Mouse (Mus musculus) c-Kit-positive CD71-negative TER-119-negative erythroid progenitor cells, embryonic 14.5 days (primary cell): ENCODE data around the gene Miga1.

Experiments
- DNase-seq: peaks from one replicate; pipeline ENCODE4 v3.0.0-alpha.2; 2013; ENCODE audit warnings: low read depth

The Miga1 gene

DNA sequence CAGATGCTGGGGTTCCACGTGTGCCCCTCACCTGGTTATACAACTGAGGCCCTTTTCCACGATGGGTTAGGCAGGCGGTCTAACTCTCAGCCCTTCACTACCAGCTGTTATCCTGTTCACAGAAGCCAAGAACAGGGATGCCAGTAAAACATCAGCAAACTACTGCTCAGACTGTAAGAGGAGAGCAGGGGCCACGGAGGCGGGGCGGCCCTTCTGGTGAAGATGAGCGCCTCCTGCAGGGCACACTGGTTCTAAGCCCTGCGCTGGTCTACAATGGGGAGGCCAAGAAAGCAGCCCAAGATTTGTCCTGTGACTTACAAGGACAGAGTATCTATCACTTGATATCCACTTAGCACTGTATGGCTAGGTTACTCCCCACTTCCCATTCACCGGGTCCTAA is 52.4 kb downstream of the Miga1 start:
- no peak for DNase-seq

DNA sequence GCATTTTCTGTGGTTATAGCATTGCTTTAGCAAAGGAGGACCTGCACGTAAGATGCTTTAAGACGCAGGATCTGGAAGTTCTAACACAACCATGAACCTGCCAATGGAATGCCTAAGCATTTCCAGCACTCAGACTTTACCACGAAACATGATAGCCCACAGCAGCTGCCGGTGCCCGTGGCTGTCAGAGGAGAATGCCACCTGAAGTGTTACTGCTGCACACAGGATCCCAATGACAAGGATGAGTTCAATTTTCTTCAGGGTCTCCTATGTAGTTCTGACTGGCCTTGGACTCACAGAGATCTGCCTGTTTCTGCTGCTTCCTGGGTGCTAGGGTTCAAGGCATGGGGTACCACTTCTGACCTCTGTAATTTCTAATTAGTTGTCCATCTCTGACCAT is 55.4 kb downstream of the Miga1 start:
- no peak for DNase-seq

DNA sequence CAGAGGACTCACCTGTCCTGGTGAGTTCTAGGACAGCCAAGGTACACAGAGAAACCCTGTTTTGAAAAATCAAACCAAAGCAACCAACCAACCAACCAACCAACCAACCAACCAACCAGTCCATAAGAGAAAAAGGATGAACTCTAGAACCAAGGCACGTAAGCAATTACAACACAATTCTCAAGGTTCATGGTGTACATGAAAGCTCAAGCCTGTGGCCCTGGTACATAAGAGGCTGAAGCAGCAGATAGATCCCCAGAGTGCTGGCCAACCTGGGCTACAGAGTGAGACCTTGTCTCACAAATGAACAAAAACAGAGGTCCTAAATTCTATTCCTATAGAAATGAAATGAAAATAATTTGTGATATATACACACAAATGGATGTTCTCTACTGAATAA is 55.9 kb downstream of the Miga1 start:
- DNase-seq, result no peak

DNA sequence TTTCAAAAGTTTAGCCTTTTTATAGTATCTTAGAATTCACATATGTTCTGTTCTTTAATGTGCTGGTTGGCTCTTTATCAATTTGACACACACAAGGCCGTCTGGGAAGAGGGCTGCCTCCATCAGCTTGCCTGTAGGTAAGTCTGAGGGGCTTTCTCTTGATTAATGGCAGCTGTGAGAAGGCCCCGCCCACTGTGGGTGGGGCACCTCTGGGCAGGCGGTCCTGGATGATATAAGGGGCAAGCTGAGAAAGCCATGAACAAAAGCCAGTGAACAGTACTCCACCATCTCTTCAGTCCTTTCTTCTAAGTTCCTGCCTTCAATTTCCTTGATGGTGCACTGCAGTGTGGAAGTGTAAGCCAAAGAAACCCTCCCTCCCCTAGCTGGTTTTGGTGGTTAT is 58.1 kb downstream of the Miga1 start:
- DNase-seq, result no peak

DNA sequence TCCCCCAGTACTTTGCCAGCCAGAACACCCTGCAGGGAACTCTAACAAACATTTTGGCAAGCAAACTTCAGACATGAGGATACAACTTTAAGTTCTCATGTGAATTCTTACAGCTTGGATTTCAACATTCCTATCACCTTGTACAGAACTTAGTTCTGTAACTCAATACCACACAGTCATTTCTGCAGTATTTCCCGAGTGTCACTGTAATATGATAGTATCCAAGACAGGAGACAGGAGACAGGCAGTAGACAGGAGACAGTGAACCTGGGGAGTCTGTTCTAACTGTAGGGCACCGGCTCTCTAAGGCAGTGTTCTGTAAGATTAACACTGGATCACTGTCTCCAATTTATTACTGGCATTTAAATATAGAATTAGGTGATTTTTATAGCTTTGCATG is 61.8 kb downstream of the Miga1 start:
- no peak for DNase-seq

DNA sequence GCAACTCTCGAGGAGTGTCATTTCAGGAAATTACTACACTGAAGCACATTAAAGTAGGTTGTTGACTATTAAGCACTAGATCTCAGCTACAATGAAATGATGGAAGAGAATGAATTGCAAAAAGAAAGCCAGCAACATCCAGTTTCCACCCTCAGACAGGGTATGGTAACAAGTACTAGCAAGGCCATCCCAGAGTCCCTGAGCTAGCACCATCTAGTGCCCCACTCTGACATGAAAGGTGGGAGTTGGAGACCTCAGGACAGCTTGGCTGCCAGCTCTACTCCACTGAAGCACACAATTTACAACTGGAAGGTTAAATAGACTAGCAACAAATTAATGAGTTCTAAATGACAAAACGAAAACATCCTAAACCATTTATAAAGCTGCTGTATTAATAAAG is 62.3 kb downstream of the Miga1 start:
- DNase-seq, result no peak

DNA sequence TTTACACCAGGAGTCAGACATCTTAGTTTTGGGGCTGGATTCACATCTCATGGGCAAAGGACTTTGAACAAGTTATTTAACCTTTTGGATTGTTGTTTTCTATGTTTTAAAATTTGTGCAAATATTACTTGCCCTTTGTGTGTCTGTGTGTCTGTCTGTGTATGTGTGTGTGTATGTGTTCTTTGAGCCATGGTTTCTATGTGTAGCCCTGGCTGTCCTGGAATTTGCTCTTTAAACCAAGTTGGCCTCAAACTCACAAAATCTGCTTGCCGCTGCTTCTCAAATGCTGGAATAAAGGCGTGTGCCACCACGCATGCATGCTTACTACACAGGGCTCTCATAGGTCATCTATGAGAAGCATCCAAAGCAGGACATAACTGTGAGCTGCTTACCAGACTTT is 63.3 kb downstream of the Miga1 start:
- no peak for DNase-seq

DNA sequence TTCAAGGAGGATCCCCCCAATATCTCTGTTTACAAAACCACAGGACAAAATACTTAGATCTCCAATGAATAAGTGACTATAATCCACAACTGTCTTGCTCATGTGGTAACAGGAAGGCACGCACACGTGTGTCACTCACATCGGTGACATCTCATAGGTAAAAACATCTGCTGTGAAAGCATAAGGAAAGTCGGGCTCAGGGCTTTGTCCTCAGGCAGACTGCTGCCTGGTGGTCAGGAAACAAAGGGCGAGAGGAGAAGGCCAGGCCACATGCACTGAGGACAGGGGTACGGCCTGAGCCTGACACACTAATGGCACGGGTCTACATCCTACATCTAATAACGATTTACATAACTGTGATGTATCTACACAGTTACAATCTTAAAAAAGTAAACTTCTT is 65.2 kb downstream of the Miga1 start:
- no peak for DNase-seq

DNA sequence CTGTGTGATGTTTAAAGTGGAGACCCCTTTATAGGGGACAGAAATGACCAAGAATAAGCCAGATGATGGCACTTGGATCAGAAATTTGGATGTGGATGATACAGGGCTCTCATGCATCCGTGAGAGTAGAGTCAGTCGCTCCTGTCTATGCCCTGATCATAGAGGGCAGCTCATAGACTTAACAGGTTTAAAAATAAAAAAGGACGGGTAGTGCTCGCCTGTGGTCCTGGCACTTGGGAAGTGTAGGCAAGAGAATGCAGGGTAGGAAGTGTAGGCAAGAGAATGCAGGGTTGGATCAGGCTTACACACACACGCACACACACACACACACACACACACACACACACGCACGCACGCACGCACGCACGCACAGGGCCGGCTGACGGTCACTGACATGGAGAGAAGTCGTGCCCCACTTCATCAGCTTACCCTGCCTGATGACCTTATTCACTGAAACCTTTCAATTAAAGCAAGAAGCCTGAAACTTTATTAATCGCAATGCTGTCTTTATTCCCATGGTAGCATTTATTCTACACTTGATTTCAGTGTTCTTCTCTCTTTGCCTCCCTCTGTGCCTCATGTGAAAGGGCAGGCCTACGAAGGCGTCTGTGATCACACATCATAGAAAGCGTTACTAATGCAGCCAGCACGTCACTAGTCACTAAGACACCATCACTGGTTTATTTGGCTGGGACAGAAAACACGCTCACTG is 67.1 kb downstream of the Miga1 start:
- DNase-seq, result no peak

DNA sequence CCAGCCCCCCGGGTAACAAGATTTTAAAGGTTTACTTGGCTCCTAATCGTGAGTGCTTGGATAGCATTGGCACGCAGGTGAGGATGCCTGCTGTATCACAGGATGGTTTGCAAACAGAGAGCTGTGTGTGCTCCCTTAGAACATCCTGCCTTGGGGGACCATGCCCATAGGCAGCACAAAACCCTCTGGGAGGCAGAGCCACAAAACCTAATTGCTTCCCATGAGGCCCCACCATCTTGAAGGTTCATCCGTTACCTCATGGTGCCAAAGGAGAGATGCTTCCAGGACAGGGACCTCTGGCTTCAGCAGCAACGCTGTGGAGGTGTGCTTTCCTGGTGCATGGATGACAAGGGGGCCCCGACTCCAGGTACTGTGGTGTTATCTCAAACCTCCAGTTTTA is 68.3 kb downstream of the Miga1 start:
- no peak for DNase-seq

DNA sequence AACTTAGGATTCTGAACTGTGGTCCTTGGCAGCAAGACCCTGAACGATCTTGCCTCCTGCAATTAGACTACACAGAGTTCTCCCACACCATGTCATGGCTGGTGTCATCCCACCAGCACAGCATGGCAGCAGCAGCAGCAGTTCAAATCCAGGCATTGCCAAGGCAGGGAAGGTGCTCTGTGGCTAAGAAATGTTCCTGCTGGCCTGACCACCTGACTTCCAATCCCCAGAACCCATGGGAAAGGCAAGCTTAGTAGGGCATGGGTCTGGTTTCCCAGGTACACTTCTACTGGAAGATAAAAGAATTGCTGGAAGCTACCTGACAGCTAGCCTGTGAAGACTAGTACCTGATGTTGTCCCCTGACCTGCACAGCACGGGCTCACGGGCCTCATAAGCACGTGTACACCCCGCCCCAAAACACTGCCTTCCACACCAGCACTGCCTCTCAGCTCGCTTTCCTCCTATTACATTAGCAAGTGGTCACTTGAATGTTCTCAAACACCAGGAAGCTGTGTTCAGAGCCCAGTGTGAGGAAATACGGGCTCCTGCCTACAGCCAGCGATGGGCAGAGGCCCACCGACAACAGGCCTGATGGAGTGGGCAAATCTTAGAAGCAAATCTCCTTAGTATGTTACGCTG is 69.0 kb downstream of the Miga1 start:
- no peak for DNase-seq

DNA sequence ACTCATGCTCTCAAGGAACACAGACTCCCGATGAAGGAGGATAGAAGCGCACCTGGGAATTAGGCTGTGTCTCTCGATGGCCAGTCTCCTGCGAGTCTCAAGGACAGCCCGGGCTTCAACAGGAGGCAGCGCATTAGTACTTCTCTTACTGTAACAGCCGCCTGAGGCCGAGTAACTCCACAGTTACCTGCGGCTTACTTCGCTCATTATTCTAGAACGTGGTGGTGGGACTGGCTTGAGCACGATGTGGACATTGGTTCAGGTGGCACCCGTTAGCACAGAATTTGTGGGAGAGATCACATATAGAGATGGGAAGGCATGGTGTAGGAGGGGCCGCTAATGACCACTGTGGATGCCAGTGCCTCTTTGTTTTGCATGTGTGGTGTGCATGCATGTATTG is 72.1 kb downstream of the Miga1 start:
- no peak for DNase-seq

DNA sequence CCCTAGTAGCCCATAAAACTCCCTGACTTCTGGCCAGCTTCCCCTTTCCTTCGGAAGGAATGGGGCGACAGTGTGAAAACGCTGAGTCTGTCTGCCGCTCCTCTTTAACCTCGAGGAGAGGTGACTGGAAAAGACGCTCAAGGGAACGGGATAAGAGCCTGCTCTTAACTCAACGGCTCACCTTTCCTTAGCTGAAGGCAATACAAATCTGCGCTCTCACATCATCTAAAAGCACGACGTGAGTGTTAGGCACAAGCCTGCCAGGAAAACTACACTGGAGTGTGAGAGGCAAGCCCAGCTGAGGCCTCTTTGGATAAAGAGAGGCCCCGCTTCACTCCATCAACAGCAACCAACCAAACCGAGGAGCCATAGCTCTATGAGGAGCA is 74.2 kb downstream of the Miga1 start, which contains the start of gene Nexn:
Gene Nexn, minus strand, starts transcription at position 315 of the 386 bp plus-strand sequence.
- no peak for DNase-seq

DNA sequence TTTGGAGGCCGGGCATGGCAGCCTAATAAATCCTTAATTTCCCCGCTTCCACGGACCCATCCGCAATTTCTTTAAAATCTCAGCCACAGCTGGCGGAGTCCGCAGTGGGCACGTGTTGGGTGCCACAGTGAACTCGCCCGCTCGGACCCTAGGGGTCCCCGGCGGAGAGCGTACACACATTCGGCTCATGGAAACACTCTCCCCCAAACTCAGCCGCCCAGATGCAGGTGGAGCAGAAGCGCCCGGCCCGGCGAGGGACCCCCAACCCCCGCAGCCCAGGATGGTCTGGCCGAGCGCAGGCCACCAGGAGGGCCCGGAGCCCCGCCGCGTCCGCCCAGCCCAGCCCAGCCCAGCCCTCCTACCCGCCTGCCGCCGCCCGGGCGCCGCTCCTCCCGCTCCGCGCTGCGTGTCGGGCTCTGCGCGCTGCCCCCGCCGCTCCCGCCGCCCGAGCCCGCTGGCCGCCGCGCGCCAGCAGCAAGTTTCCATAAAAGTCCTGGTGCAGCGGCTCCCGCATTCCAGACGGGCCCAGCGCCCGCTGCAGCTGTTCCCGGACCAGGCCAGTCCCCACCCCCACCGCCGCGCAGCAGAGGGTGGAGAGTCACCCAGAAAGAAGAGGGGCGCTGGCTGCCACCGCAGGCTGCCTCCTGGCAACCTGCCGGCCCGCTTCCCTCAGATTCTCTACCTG is 74.7 kb downstream of the Miga1 start:
- DNase-seq, result no peak

DNA sequence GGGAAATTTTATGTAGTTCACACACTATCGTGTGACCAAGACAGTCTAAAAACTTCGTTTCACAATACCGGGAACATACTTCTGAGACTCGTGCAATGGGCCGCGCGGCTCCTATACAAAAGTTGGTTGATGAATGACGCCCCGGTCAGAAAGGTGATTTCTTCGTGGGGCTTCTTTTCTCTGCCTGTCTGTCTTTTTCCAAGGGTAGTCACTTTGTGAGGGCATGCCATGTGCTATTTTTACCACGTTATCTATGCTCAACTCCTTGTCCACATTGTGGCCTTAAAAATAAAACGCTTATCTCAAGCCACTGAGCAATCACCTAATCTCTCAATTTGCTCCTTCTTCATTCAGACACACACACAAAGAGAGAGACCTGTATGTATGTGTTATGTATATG is 75.4 kb downstream of the Miga1 start:
- DNase-seq, result no peak

DNA sequence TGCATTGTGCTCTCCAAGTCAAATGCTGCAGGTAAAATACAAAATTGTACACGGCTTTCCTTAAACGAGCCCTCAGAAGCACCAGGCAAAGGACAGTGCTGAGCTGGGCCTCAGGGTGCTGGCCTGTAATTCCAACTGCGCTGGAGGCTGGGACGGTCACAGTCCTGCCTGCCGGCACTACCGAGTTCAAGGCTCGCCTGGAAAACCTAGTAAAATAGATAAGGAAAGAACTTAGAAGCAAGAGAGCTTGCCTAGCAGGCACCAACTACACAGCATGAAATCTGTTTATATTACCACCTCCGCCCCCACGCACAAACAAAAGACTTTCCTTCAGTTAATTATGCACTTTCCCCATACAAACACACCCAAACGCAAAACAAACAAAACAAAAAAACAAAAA is 75.8 kb downstream of the Miga1 start:
- DNase-seq, result no peak

DNA sequence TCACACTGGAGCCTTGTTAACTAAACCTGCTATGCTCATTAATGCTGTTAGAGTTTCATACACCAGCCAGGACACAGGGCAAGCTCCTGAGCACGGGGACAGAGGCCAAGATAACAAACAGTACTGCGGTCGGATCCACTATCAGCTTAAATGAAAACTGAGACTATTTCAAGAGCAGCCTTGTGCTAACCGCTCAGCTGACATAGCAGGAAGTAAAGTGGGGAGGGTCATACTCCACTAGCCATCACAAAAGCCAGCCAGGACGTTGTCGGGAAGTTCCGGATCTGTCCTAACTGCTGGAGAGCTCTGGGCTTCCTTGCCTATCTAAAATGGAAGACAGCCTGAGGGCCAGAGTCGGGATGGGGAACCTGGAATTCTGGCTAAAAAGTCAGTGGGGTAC is 78.3 kb downstream of the Miga1 start:
- no peak for DNase-seq

DNA sequence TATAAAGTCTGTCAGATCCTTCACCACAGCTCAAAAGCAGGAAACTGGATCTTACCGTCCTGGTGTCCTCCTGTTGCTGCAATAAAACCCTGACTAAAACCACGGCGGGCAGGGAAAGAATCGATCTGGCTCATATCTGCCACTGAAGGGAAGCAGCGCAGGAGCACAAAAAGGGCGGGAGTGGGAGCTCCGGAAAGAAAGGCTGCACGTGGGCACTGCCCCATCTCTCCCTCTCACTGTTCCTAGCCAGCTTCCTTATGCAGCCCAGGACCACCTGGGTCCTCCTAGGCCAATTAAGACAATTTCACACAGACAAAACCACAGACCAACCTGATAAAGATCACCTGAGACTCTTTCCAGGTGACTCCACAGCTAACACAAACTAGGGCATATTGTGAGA is 78.8 kb downstream of the Miga1 start:
- no peak for DNase-seq

DNA sequence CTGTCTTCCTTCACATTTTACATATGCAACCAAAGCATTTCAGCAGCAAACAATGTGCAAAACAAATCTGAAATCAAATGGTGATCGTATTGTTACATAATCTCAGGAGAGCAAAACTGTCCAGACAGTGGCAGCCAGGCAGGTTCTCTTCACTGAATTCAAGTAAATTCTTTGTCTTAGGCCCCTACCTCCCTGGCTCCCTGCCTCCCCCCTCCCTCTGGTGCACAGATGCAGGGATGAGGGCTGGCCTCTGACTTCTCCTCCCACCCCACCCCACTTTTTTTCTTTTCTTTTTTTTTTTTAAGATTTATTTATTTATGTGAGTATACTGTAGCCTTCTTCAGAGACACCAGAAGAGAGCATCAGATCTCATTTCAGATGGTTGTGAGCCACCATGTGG is 79.8 kb downstream of the Miga1 start:
- DNase-seq, result no peak

DNA sequence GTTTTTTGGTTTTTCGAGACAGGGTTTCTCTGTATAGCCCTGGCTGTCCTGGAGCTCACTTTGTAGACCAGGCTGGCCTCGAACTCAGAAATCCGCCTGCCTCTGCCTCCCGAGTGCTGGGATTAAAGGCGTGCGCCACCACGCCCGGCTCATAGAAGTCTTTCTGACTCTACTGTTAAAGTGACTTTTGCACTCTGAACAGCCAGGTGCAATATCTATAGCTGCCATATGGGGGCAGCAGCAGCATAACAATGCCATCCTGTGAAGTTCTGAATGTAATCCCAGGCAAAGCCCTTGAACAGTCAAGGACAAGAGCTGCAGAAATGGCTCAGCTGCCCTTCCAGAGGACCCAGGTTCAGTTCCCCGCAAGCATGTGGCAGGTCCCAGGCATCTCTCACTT is 80.8 kb downstream of the Miga1 start:
- peak; percentile 78 for DNase-seq

DNA sequence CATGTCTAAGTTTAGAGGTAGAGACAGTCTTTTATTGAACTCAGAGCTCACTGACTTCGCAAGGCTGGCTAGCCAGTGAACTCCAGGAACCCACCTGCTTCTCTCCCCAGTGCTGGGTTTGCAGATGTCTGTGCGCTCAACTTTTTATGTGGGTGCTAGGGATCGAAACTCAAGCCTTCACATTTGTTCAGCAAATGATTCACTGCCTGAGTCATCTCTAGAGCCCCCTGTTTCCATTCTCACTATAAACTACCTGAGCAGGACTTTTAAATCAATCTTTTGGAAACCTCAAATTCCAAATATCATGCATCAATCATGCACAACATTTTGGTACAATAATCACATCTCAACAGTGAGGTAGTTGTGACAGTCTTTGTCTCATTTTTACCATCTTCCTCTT is 82.7 kb downstream of the Miga1 start:
- no peak for DNase-seq

DNA sequence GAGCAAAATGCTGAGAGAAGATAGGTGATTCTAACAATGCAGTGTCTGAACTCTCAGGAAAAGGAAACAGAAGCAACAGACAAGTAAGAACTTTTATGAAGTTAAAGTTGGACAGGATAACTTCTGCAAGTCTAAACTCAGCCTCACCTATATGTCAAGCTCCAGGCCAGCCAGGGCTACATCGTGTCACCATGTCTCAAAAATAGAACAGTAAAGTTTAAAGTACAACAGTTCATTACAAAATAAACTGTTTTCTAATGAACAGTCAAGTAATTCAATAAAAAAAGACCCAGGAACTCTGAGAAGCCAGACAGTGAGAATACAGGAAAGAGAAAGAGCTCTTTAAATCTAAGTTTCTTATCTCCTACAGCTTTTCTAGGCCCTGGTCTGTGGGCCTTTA is 89.7 kb downstream of the Miga1 start:
- no peak for DNase-seq

DNA sequence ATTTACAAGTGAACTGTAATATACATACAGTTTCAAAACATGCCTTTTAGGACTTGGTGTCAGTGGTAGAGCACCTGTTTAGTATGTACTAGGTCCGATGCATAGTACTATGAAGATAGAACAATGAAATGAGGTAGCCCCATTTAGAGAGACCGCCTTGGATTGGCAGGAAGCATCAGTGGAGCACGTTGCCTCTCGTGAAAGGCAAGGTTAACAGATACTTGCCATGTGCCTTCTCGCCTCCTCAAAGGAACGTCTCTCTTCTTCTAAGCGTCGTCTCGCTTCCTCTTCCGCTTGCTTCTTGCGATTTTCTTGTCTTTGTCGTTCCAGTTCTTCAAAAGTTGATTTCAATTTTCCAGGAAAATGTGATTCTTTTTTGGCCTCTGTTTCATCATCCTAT is 92.5 kb downstream of the Miga1 start:
- DNase-seq, result no peak
